Mouse (Mus musculus): ENCODE measurements at regions not wholly inside any gene's neighbourhood (a gene's known extent, or its start where the extent isn't known, plus 50 kb on each side); places are given as distances from the start of the nearest gene placed in this dataset.

GRCm38 (mm10) chr8:35283366-35283765 is 482.2 kb upstream of the Gm19410 start:
- Histone ChIP-seq H3K4me2 (ENCODE audit: low read depth, low read length) (no peak overlapping the region), H3K4me3 (ENCODE audit: low read length) (no peak overlapping the region)
- 80% methylated on average over 9 of the region's 9 CpGs for WGBS

GRCm38 (mm10) chr8:35289018-35289417 is 476.6 kb upstream of the Gm19410 start:
- ATAC-seq (replicated peaks; ENCODE audit: extremely low read depth, insufficient read depth, low FRiP score), result no peak
- Histone ChIP-seq H3K36me3 (ENCODE audit: control insufficient read depth, insufficient read depth) (no peaks in the 10 kb centered on the region), H3K9ac (ENCODE audit: low read length) (no peak overlapping the region), H3K9me3 (replicated peaks; ENCODE audit: control insufficient read depth, low read length) (no peaks in the 10 kb centered on the region), H3K4me1 (ENCODE audit: control insufficient read depth, insufficient read depth, low read length) (peaks cover 7% of the 10 kb centered on the region; the same call in 1 of the 2 replicates), H3K27ac (ENCODE audit: low read length) (no peak overlapping the region), H3K4me3 (ENCODE audit: low read length) (no peak overlapping the region), H3K4me2 (ENCODE audit: low read depth, low read length) (no peak overlapping the region), H3K27me3 (ENCODE audit: control insufficient read depth, insufficient read depth, low read length) (no peaks in the 10 kb centered on the region)
- 61% methylated on average over 5 of the region's 5 CpGs for WGBS

More at GRCm38 (mm10) chr8:35283366-35283765, 482.2 kb upstream of the Gm19410 start:
- Histone ChIP-seq H3K9ac (ENCODE audit: low read length) (no peak overlapping the region), H3K27me3 (ENCODE audit: control insufficient read depth, insufficient read depth, low read length) (no peaks in the 10 kb centered on the region), H3K4me1 (ENCODE audit: control insufficient read depth, insufficient read depth, low read length) (0 out of 2 replicates have a peak, but pooled peaks cover 2% of the 10 kb centered on the region), H3K36me3 (ENCODE audit: control insufficient read depth, insufficient read depth) (no peaks in the 10 kb centered on the region), H3K9me3 (replicated peaks; ENCODE audit: control insufficient read depth, low read length) (no peaks in the 10 kb centered on the region), H3K27ac (ENCODE audit: low read length) (no peak overlapping the region)
- ATAC-seq (replicated peaks; ENCODE audit: extremely low read depth, insufficient read depth, low FRiP score), result no peak

DNA sequence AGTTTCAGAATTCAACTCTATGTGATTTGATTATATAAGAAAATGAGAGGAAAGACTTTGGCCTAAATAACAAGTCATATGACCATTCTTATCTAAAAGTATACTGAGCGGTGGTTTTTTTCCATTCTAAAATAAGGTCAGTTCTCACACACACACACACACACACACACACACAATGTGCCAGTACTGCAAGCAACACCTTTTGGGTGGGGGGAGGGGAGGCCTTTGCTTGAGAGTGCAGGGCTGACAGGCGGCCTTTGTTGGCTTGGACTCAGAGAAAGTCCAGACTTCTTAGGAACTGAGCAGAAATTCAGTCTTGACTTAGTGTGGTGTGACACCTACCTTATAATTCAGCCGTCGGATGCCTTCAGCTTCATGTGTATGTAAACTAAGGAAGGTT is 475.6 kb upstream of the Gm19410 start:
- H3K4me1 ChIP-seq (ENCODE audit: control insufficient read depth, insufficient read depth, low read length), result peaks cover 7% of the 10 kb centered on the region; the same call in 1 of the 2 replicates
- H3K27ac ChIP-seq (ENCODE audit: low read length), result no peak overlapping the region
- H3K27me3 ChIP-seq (ENCODE audit: control insufficient read depth, insufficient read depth, low read length), result no peaks in the 10 kb centered on the region
- no peak overlapping the region for H3K4me2 ChIP-seq (ENCODE audit: low read depth, low read length)
- WGBS, result 42% methylated on average over 4 of the region's 4 CpGs
- no peak overlapping the region for H3K4me3 ChIP-seq (ENCODE audit: low read length)
- no peak overlapping the region for H3K9ac ChIP-seq (ENCODE audit: low read length)
- no peak; the same call in 1 of the 2 replicates for ATAC-seq (replicated peaks; ENCODE audit: extremely low read depth, insufficient read depth, low FRiP score)
- no peaks in the 10 kb centered on the region for H3K36me3 ChIP-seq (ENCODE audit: control insufficient read depth, insufficient read depth)
- H3K9me3 ChIP-seq (replicated peaks; ENCODE audit: control insufficient read depth, low read length), result no peaks in the 10 kb centered on the region

DNA sequence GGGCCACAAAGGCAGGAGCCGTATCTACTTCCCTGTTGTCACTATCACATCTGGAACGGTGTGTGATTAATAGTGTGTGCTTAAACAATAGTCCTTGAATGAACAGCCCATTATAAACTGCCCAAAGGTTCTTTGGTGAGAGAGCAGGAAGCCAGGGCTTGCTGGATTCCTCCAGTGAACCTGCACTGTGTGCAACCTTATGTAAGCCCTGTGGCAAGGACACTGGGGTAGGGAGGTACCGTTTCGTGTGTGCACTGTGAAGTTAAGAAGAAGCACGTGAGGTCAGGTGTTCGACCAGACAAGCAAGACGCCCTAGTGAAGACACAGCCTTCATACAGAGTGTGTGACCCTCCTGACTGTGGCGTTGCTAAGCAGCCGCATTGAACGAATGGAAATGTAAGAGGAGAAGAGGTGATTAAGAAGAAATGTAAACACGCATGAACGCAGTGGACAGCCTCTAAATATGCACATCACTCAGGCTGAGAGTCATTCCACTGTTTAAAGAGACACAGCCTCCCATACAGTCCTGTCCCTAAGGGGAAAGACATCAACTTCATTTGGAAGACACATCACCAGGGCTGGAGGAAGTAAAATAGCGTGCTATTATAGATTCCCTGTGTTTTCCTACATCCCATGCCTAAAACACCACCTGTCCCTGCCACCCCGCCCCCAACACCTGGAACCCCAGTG is 472.0 kb upstream of the Gm19410 start:
- H3K36me3 ChIP-seq (ENCODE audit: control insufficient read depth, insufficient read depth), result no peaks in the 10 kb centered on the region
- no peak overlapping the region for H3K4me2 ChIP-seq (ENCODE audit: low read depth, low read length)
- no peak overlapping the region for H3K27ac ChIP-seq (ENCODE audit: low read length)
- H3K4me1 ChIP-seq (ENCODE audit: control insufficient read depth, insufficient read depth, low read length), result peaks cover 7% of the 10 kb centered on the region; the same call in 1 of the 2 replicates
- H3K4me3 ChIP-seq (ENCODE audit: low read length), result no peak overlapping the region
- 62% methylated on average over 14 of the region's 14 CpGs for WGBS
- no peak for ATAC-seq (replicated peaks; ENCODE audit: extremely low read depth, insufficient read depth, low FRiP score)
- no peak overlapping the region for H3K9ac ChIP-seq (ENCODE audit: low read length)
- H3K27me3 ChIP-seq (ENCODE audit: control insufficient read depth, insufficient read depth, low read length), result no peaks in the 10 kb centered on the region
- no peaks in the 10 kb centered on the region for H3K9me3 ChIP-seq (replicated peaks; ENCODE audit: control insufficient read depth, low read length)

DNA sequence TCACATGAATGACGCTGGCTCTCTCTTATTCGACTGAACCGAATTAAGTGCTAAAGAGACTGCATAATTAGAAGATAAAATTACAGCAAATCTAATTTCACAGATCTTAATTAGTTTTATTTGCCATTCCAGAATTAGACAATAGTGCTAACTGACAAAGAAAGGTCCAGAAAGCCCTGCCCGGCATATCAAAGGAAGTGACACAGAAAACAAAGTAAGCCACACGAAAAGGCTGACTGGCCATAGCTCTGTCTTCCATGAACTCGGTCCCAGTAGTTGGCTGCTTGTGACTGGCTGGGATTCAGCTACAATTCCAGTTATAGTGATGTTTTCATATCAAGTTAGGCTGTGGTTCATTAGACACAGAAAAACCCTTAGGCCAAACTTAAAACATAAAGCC is 468.7 kb upstream of the Gm19410 start:
- H3K4me2 ChIP-seq (ENCODE audit: low read depth, low read length), result no peak overlapping the region
- WGBS, result 86% methylated on average over 6 of the region's 6 CpGs
- no peak overlapping the region for H3K9ac ChIP-seq (ENCODE audit: low read length)
- no peaks in the 10 kb centered on the region for H3K9me3 ChIP-seq (replicated peaks; ENCODE audit: control insufficient read depth, low read length)
- no peak overlapping the region for H3K4me3 ChIP-seq (ENCODE audit: low read length)
- peaks cover 12% of the 10 kb centered on the region for H3K4me1 ChIP-seq (ENCODE audit: control insufficient read depth, insufficient read depth, low read length)
- ATAC-seq (replicated peaks; ENCODE audit: extremely low read depth, insufficient read depth, low FRiP score), result no peak
- no peak overlapping the region for H3K27ac ChIP-seq (ENCODE audit: low read length)
- no peaks in the 10 kb centered on the region for H3K27me3 ChIP-seq (ENCODE audit: control insufficient read depth, insufficient read depth, low read length)
- no peaks in the 10 kb centered on the region for H3K36me3 ChIP-seq (ENCODE audit: control insufficient read depth, insufficient read depth)

DNA sequence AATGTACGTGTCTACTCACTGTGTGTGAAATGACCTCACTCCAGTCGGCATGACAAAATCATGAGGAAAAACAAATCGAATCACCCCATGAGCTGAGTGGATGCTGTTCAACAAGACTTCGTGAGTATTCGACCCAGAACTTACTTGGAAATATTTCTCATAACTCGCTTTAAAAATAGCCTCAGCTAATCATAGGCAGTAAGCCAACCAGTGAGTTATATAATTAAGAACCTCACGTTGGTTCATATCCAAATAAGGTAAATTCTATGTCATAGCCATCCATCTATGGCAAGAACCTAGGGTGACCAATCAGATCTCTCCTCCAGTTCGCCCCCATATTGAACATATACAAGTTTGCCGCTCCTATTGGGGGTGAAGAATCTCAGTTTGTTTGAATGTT is 466.5 kb upstream of the Gm19410 start:
- Histone ChIP-seq H3K4me1 (ENCODE audit: control insufficient read depth, insufficient read depth, low read length) (peaks cover 12% of the 10 kb centered on the region), H3K4me3 (ENCODE audit: low read length) (no peak overlapping the region), H3K27me3 (ENCODE audit: control insufficient read depth, insufficient read depth, low read length) (no peaks in the 10 kb centered on the region), H3K4me2 (ENCODE audit: low read depth, low read length) (no peak overlapping the region), H3K36me3 (ENCODE audit: control insufficient read depth, insufficient read depth) (no peaks in the 10 kb centered on the region), H3K9me3 (replicated peaks; ENCODE audit: control insufficient read depth, low read length) (no peaks in the 10 kb centered on the region), H3K9ac (ENCODE audit: low read length) (no peak overlapping the region), H3K27ac (ENCODE audit: low read length) (peak overlapping the region; percentile 28)
- WGBS, result 55% methylated on average over 9 of the region's 9 CpGs
- ATAC-seq (replicated peaks; ENCODE audit: extremely low read depth, insufficient read depth, low FRiP score), result peak; percentile 37; the same call in 1 of the 2 replicates

DNA sequence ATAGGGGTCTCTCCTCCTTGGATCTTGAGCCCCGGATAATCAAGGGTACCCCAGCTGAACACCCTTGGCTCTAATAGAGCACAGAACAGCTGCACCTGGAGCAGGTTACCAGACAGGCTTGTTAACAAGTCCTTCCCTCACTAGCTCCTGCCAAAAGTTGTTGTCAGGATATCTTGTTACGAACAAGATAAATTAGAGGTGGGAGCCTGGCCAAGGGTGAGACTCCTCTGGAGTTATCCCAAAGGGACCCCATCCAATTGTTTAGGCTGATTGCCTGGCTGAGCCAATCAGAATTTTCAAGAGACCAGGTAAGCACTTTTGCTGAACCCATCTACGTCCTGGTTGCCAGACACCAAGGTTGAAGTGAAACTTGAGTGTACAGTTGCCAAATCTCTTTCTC is 465.2 kb upstream of the Gm19410 start:
- Histone ChIP-seq H3K9ac (ENCODE audit: low read length) (no peak overlapping the region), H3K27me3 (ENCODE audit: control insufficient read depth, insufficient read depth, low read length) (no peaks in the 10 kb centered on the region), H3K27ac (ENCODE audit: low read length) (no peak overlapping the region), H3K4me1 (ENCODE audit: control insufficient read depth, insufficient read depth, low read length) (peaks cover 12% of the 10 kb centered on the region), H3K4me3 (ENCODE audit: low read length) (no peak overlapping the region), H3K36me3 (ENCODE audit: control insufficient read depth, insufficient read depth) (0 out of 2 replicates have a peak, but pooled peaks cover 2% of the 10 kb centered on the region), H3K4me2 (ENCODE audit: low read depth, low read length) (no peak overlapping the region), H3K9me3 (replicated peaks; ENCODE audit: control insufficient read depth, low read length) (peaks cover 9% of the 10 kb centered on the region)
- peak; percentile 23; the same call in 1 of the 2 replicates for ATAC-seq (replicated peaks; ENCODE audit: extremely low read depth, insufficient read depth, low FRiP score)
- WGBS, result 54% methylated on average over 3 of the region's 3 CpGs

GRCm38 (mm10) chr8:35300881-35301521 is 464.6 kb upstream of the Gm19410 start:
- no peak overlapping the region for H3K4me2 ChIP-seq (ENCODE audit: low read depth, low read length)
- ATAC-seq (replicated peaks; ENCODE audit: extremely low read depth, insufficient read depth, low FRiP score), result no peak
- H3K36me3 ChIP-seq (ENCODE audit: control insufficient read depth, insufficient read depth), result 0 out of 2 replicates have a peak, but pooled peaks cover 2% of the 10 kb centered on the region
- 67% methylated on average over 10 of the region's 10 CpGs for WGBS
- peaks cover 12% of the 10 kb centered on the region for H3K4me1 ChIP-seq (ENCODE audit: control insufficient read depth, insufficient read depth, low read length)
- H3K27ac ChIP-seq (ENCODE audit: low read length), result no peak overlapping the region
- peaks cover 9% of the 10 kb centered on the region for H3K9me3 ChIP-seq (replicated peaks; ENCODE audit: control insufficient read depth, low read length)
- no peaks in the 10 kb centered on the region for H3K27me3 ChIP-seq (ENCODE audit: control insufficient read depth, insufficient read depth, low read length)
- no peak overlapping the region for H3K9ac ChIP-seq (ENCODE audit: low read length)
- no peak overlapping the region for H3K4me3 ChIP-seq (ENCODE audit: low read length)

DNA sequence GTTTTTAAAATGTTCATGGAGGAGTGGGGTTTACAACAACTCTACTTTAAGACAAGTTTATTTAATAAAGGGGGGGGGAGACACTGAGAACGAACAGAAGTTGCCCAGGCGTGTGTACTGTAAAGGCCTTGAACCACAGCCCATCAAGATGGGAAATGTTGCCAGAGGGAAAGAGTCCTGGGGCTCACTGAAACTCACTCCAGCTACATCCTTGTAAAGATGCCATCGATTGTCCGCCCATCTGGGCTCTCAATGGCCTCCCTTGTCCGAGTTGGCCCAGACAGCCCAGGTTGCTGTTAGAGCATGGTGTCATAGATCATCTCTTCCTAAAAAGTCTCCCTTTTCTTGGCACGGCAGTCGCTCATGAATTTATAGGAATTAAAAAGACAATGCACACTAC is 462.7 kb upstream of the Gm19410 start:
- H3K4me3 ChIP-seq (ENCODE audit: low read length), result no peak overlapping the region
- no peaks in the 10 kb centered on the region for H3K27me3 ChIP-seq (ENCODE audit: control insufficient read depth, insufficient read depth, low read length)
- no peak overlapping the region for H3K4me2 ChIP-seq (ENCODE audit: low read depth, low read length)
- 0 out of 2 replicates have a peak, but pooled peaks cover 2% of the 10 kb centered on the region for H3K36me3 ChIP-seq (ENCODE audit: control insufficient read depth, insufficient read depth)
- no peak overlapping the region for H3K9ac ChIP-seq (ENCODE audit: low read length)
- ATAC-seq (replicated peaks; ENCODE audit: extremely low read depth, insufficient read depth, low FRiP score), result no peak
- 91% methylated on average over 7 of the region's 7 CpGs for WGBS
- H3K4me1 ChIP-seq (ENCODE audit: control insufficient read depth, insufficient read depth, low read length), result peaks cover 12% of the 10 kb centered on the region
- peaks cover 9% of the 10 kb centered on the region for H3K9me3 ChIP-seq (replicated peaks; ENCODE audit: control insufficient read depth, low read length)
- H3K27ac ChIP-seq (ENCODE audit: low read length), result no peak overlapping the region
